ENCODE assay signal across 8 mouse cellular contexts in genomic region chr10:127120301-127121065, GRCm38 (mm10). TPM values are rescaled to one million over a fixed set of nuclear protein-coding genes. Genes with fewer than 3 reads are reported as not detected.
A peak's percentile ranks its signal among the peaks of the same experiment; 100 is the strongest.
DNase-seq lines count a peak whose midpoint lies in the region; ATAC-seq and TF ChIP-seq lines count a peak whose summit lies in the region.

No protein-coding gene starts in this region.

- H3K27me3 ChIP-seq in G1E (ENCODE audit: insufficient read depth, low read length): no peaks in the 10 kb centered on the region
- no peaks in the 10 kb centered on the region for H3K27me3 ChIP-seq in embryonic facial prominence, embryonic 13.5 days
- H3K27me3 ChIP-seq in hindbrain, embryonic 16.5 days (replicated peaks; ENCODE audit: control insufficient read depth, insufficient read depth, low read length): no peaks in the 10 kb centered on the region
- no peaks in the 10 kb centered on the region for H3K27me3 ChIP-seq in midbrain, embryonic 13.5 days

- DNase-seq in layer of hippocampus, adult 2 months (ENCODE audit: low spot score in 2 of 2): peak in 1 of 2 experiments; percentile 16
- DNase-seq in layer of hippocampus, adult 8-10 months (ENCODE audit: low spot score in 2 of 2): no peak
- DNase-seq in G1E (ENCODE audit: low spot score): no peak
- no peak for DNase-seq in layer of hippocampus, adult 9-10 months (ENCODE audit: low spot score)
- no peak for DNase-seq in gastrocnemius, postnatal 25 days

- peak overlapping the region; percentile 81 for H3K9ac ChIP-seq in embryonic facial prominence, embryonic 13.5 days
- H3K9ac ChIP-seq in hindbrain, embryonic 16.5 days (ENCODE audit: low read depth, low read length): peak overlapping the region; percentile 81
- peak overlapping the region; percentile 91 for H3K9ac ChIP-seq in midbrain, embryonic 13.5 days (replicated peaks)

- no peak for ATAC-seq in G1E (ENCODE audit: extremely low read depth, insufficient number of reproducible peaks, low FRiP score, poor library complexity, severe bottlenecking)
- 0 out of 2 replicates have a peak, but pooled peaks have one; percentile 11 for ATAC-seq in embryonic facial prominence, embryonic 13.5 days (ENCODE audit: insufficient number of reproducible peaks, insufficient read depth, low FRiP score, low TSS enrichment, low read depth)
- ATAC-seq in hindbrain, embryonic 16.5 days: peak; percentile 51
- peak; percentile 70; the same call in 1 of the 2 replicates for ATAC-seq in midbrain, embryonic 13.5 days

- TF ChIP-seq CTCF in layer of hippocampus, adult 2 months (conservative IDR thresholded peaks at IDR 0.05): no peak
- TF ChIP-seq CTCF in G1E (IDR thresholded peaks at IDR 0.05; ENCODE audit: low read depth, low read length): no peak

- peak overlapping the region; percentile 97 for H3K4me2 ChIP-seq in embryonic facial prominence, embryonic 13.5 days
- H3K4me2 ChIP-seq in hindbrain, embryonic 16.5 days (ENCODE audit: low read length): peak overlapping the region; percentile 96
- H3K4me2 ChIP-seq in midbrain, embryonic 13.5 days (replicated peaks): peak overlapping the region; percentile 96

- WGBS in embryonic facial prominence, embryonic 13.5 days: 4% methylated on average over 34 of the region's 34 CpGs
- WGBS in hindbrain, embryonic 16.5 days: 3% methylated on average over 34 of the region's 34 CpGs
- WGBS in midbrain, embryonic 13.5 days: 2% methylated on average over 34 of the region's 34 CpGs

- peak overlapping the region; percentile 81 for H3K27ac ChIP-seq in layer of hippocampus, adult 2 months
- no peak overlapping the region for H3K27ac ChIP-seq in embryonic facial prominence, embryonic 13.5 days
- peak overlapping the region; percentile 48 for H3K27ac ChIP-seq in hindbrain, embryonic 16.5 days (ENCODE audit: low read depth, low read length)
- H3K27ac ChIP-seq in midbrain, embryonic 13.5 days: peak overlapping the region; percentile 76

- H3K4me1 ChIP-seq in G1E (ENCODE audit: insufficient read depth, low read depth, low read length): peaks cover 65% of the 10 kb centered on the region
- H3K4me1 ChIP-seq in embryonic facial prominence, embryonic 13.5 days: peaks cover 21% of the 10 kb centered on the region
- H3K4me1 ChIP-seq in hindbrain, embryonic 16.5 days (ENCODE audit: control insufficient read depth, insufficient read depth, low read depth, low read length): peaks cover 18% of the 10 kb centered on the region
- H3K4me1 ChIP-seq in midbrain, embryonic 13.5 days (replicated peaks): peaks cover 31% of the 10 kb centered on the region

- peak overlapping the region; percentile 99 for H3K4me3 ChIP-seq in layer of hippocampus, adult 2 months
- H3K4me3 ChIP-seq in G1E (ENCODE audit: low read depth, low read length): peak overlapping the region; percentile 97
- peak overlapping the region; percentile 79 for H3K4me3 ChIP-seq in embryonic facial prominence, embryonic 13.5 days
- peak overlapping the region; percentile 81 for H3K4me3 ChIP-seq in hindbrain, embryonic 16.5 days (ENCODE audit: low read length)
- H3K4me3 ChIP-seq in midbrain, embryonic 13.5 days (replicated peaks): peak overlapping the region; percentile 93

- H3K9me3 ChIP-seq in G1E (replicated peaks): no peaks in the 10 kb centered on the region
- H3K9me3 ChIP-seq in embryonic facial prominence, embryonic 13.5 days: no peaks in the 10 kb centered on the region
- H3K9me3 ChIP-seq in hindbrain, embryonic 16.5 days (ENCODE audit: control insufficient read depth, low read length): no peaks in the 10 kb centered on the region
- no peaks in the 10 kb centered on the region for H3K9me3 ChIP-seq in midbrain, embryonic 13.5 days

- H3K36me3 ChIP-seq in G1E (replicated peaks): peaks cover 45% of the 10 kb centered on the region
- peaks cover 39% of the 10 kb centered on the region for H3K36me3 ChIP-seq in embryonic facial prominence, embryonic 13.5 days
- peaks cover 21% of the 10 kb centered on the region for H3K36me3 ChIP-seq in hindbrain, embryonic 16.5 days (ENCODE audit: control insufficient read depth, insufficient read depth, low read length)
- H3K36me3 ChIP-seq in midbrain, embryonic 13.5 days: peaks cover 40% of the 10 kb centered on the region

RNA-seq across cellular contexts. Expression of gene Os9, which starts 0.4 kb away (rescaled TPM):
- 100 to 1,000 TPM; 100 to 102 TPM for total RNA-seq in layer of hippocampus, adult 2 months (2021)
- total RNA-seq in layer of hippocampus, adult 8-10 months (2022): 100 to 1,000 TPM in 2 of 4 experiments, 10 to 100 TPM in 2; 98.1 to 120 (median 109) TPM
- total RNA-seq in G1E (2014; fragmentation: Nextera tagmentation): 47.9 and 55.4 TPM in 2 replicates
- 95.7 and 99.7 TPM in 2 replicates for total RNA-seq in G1E (2017)
- 110 and 126 TPM in 2 replicates for polyA plus RNA-seq in G1E (2012)
- 76.5 and 87.7 TPM in 2 replicates for polyA plus RNA-seq in embryonic facial prominence, embryonic 13.5 days (2015; fragmentation: Nextera tagmentation; extraction: Ambion mirVana)
- 135 and 138 TPM in 2 replicates for polyA plus RNA-seq in hindbrain, embryonic 16.5 days (2015; fragmentation: Nextera tagmentation; extraction: Ambion mirVana)
- polyA plus RNA-seq in midbrain, embryonic 13.5 days (2015; fragmentation: Nextera tagmentation; extraction: Ambion mirVana): 134 and 138 TPM in 2 replicates
- 10 to 100 TPM; 11.3 to 13.9 TPM for total RNA-seq in gastrocnemius, postnatal 25 days (2021)

RNA-seq across cellular contexts. Expression of gene B4galnt1, which starts 44.5 kb away (rescaled TPM):
- total RNA-seq in layer of hippocampus, adult 2 months (2021): 100 to 1,000 TPM; 116 to 123 TPM
- total RNA-seq in layer of hippocampus, adult 8-10 months (2022): 100 to 1,000 TPM; 113 to 123 (median 113) TPM
- total RNA-seq in G1E (2014; fragmentation: Nextera tagmentation) (173 and 188 TPM in 2 replicates), G1E (2017) (65.0 and 66.7 TPM in 2 replicates)
- polyA plus RNA-seq in G1E (2012): 292 and 318 TPM in 2 replicates
- 8.9 and 9.0 TPM in 2 replicates for polyA plus RNA-seq in embryonic facial prominence, embryonic 13.5 days (2015; fragmentation: Nextera tagmentation; extraction: Ambion mirVana)
- 59.0 and 74.1 TPM in 2 replicates for polyA plus RNA-seq in hindbrain, embryonic 16.5 days (2015; fragmentation: Nextera tagmentation; extraction: Ambion mirVana)
- polyA plus RNA-seq in midbrain, embryonic 13.5 days (2015; fragmentation: Nextera tagmentation; extraction: Ambion mirVana): 28.8 and 30.2 TPM in 2 replicates
- under 1 TPM; 0.78 to 1.00 TPM for total RNA-seq in gastrocnemius, postnatal 25 days (2021)

RNA-seq across cellular contexts. Expression of gene Agap2, which starts 45.4 kb away (rescaled TPM):
- 100 to 1,000 TPM; 820 to 844 TPM for total RNA-seq in layer of hippocampus, adult 2 months (2021)
- total RNA-seq in layer of hippocampus, adult 8-10 months (2022): 100 to 1,000 TPM; 657 to 727 (median 692) TPM
- total RNA-seq in G1E (2014; fragmentation: Nextera tagmentation) (0.15 and 1.3 TPM in 2 replicates), G1E (2017) (under 0.01 and 1.1 TPM in 2 replicates)
- polyA plus RNA-seq in G1E (2012): 0.07 and 0.26 TPM in 2 replicates
- 0.18 and 0.34 TPM in 2 replicates for polyA plus RNA-seq in embryonic facial prominence, embryonic 13.5 days (2015; fragmentation: Nextera tagmentation; extraction: Ambion mirVana)
- 3.4 and 4.2 TPM in 2 replicates for polyA plus RNA-seq in hindbrain, embryonic 16.5 days (2015; fragmentation: Nextera tagmentation; extraction: Ambion mirVana)
- polyA plus RNA-seq in midbrain, embryonic 13.5 days (2015; fragmentation: Nextera tagmentation; extraction: Ambion mirVana): 2.8 and 3.3 TPM in 2 replicates
- 1 to 10 TPM; 2.0 to 2.4 TPM for total RNA-seq in gastrocnemius, postnatal 25 days (2021)

RNA-seq across cellular contexts. Expression of gene Tspan31, which starts 50.4 kb away (rescaled TPM):
- total RNA-seq in layer of hippocampus, adult 2 months (2021): 10 to 100 TPM; 57.2 to 62.1 TPM
- total RNA-seq in layer of hippocampus, adult 8-10 months (2022): 10 to 100 TPM; 62.9 to 68.4 (median 66.1) TPM
- total RNA-seq in G1E (2014; fragmentation: Nextera tagmentation): 163 and 186 TPM in 2 replicates
- 73.6 and 83.9 TPM in 2 replicates for total RNA-seq in G1E (2017)
- polyA plus RNA-seq in G1E (2012): 30.3 and 41.8 TPM in 2 replicates
- 176 and 179 TPM in 2 replicates for polyA plus RNA-seq in embryonic facial prominence, embryonic 13.5 days (2015; fragmentation: Nextera tagmentation; extraction: Ambion mirVana)
- polyA plus RNA-seq in hindbrain, embryonic 16.5 days (2015; fragmentation: Nextera tagmentation; extraction: Ambion mirVana): 123 TPM in 2 replicates
- polyA plus RNA-seq in midbrain, embryonic 13.5 days (2015; fragmentation: Nextera tagmentation; extraction: Ambion mirVana): 136 and 138 TPM in 2 replicates
- total RNA-seq in gastrocnemius, postnatal 25 days (2021): 10 to 100 TPM; 24.1 to 28.8 TPM

RNA-seq across cellular contexts. Expression of gene Cdk4, which starts 57.1 kb away (rescaled TPM):
- 10 to 100 TPM; 84.6 to 94.8 TPM for total RNA-seq in layer of hippocampus, adult 2 months (2021)
- 10 to 100 TPM; 84.1 to 95.2 (median 91.1) TPM for total RNA-seq in layer of hippocampus, adult 8-10 months (2022)
- total RNA-seq in G1E (2014; fragmentation: Nextera tagmentation): 532 and 608 TPM in 2 replicates
- total RNA-seq in G1E (2017): 648 and 675 TPM in 2 replicates
- polyA plus RNA-seq in G1E (2012): 1,726 and 1,826 TPM in 2 replicates
- polyA plus RNA-seq in embryonic facial prominence, embryonic 13.5 days (2015; fragmentation: Nextera tagmentation; extraction: Ambion mirVana): 1,992 and 2,100 TPM in 2 replicates
- polyA plus RNA-seq in hindbrain, embryonic 16.5 days (2015; fragmentation: Nextera tagmentation; extraction: Ambion mirVana): 669 and 724 TPM in 2 replicates
- 1,636 and 1,639 TPM in 2 replicates for polyA plus RNA-seq in midbrain, embryonic 13.5 days (2015; fragmentation: Nextera tagmentation; extraction: Ambion mirVana)
- total RNA-seq in gastrocnemius, postnatal 25 days (2021): 10 to 100 TPM; 43.3 to 46.9 TPM

Comparison
In these comparisons a context has a peak if more than half of its experiments do, and no peak if none do; other contexts are left out.
1. RNA of gene B4galnt1, which starts 44.5 kb away (total RNA-seq): 65.0 to 188 TPM in G1E, 116 to 123 TPM in layer of hippocampus, adult 2 months and 113 to 123 TPM in layer of hippocampus, adult 8-10 months; 0.78 to 1.00 TPM in gastrocnemius, postnatal 25 days; every median in the first group is over 10 times any median in the second.
2. RNA of gene Agap2, which starts 45.4 kb away (total RNA-seq): 820 to 844 TPM in layer of hippocampus, adult 2 months and 657 to 727 TPM in layer of hippocampus, adult 8-10 months; 2.0 to 2.4 TPM in gastrocnemius, postnatal 25 days and under 0.01 to 1.3 TPM in G1E; every median in the first group is over 100 times any median in the second.
3. Peak in every context shown above with its lines, with median percentiles within 50 percentile points of each other: H3K4me3 ChIP-seq, H3K4me2 ChIP-seq and H3K9ac ChIP-seq.